Mouse (Mus musculus): ENCODE data around the gene Adgrf2. TPM values are rescaled to one million over a fixed set of nuclear protein-coding genes. Genes with fewer than 3 reads are reported as not detected.

Gene Adgrf2
- polyA plus RNA-seq, 1 experiment from 2014 or later: 0.05 TPM

Other genes with a start within 250 kb of the Adgrf2 start
- gene Opn5, start 130.8 kb downstream of the Adgrf2 start, polyA plus RNA-seq (2015; fragmentation: Nextera tagmentation; extraction: Ambion mirVana): 0.12 and 0.37 TPM in 2 replicates
- 0.14 TPM in 1 of 2 replicates, not detected in the other for gene Adgrf4, start 49.9 kb downstream of the Adgrf2 start, polyA plus RNA-seq (2015; fragmentation: Nextera tagmentation; extraction: Ambion mirVana)
- 28.8 and 35.4 TPM in 2 replicates for gene Cd2ap, start 134.5 kb upstream of the Adgrf2 start, polyA plus RNA-seq (2015; fragmentation: Nextera tagmentation; extraction: Ambion mirVana)